Mouse (Mus musculus): Measurements from ENCODE around the gene Pir. TPM values are rescaled to one million over a fixed set of nuclear protein-coding genes. Genes with fewer than 3 reads are reported as not detected.

Gene Pir
- polyA plus RNA-seq, 1 experiment from 2014 or later, result 12.9 TPM

GRCm38 (mm10) chrX:164264861-164265260 lies 4.3 kb upstream of the Pir start:
- ATAC-seq (ENCODE audit: low read depth) (no peak), DNase-seq (ENCODE audit: low spot score) (no peak)
- Histone ChIP-seq H3K27ac (replicated peaks; ENCODE audit: low read depth, low read length) (no peak overlapping the region), H3K4me1 (ENCODE audit: control insufficient read depth, insufficient read depth, low read length) (no peaks in the 10 kb centered on the region), H3K9me3 (ENCODE audit: control insufficient read depth, low read length) (no peaks in the 10 kb centered on the region), H3K27me3 (replicated peaks; ENCODE audit: control insufficient read depth, insufficient read depth, low read length) (no peaks in the 10 kb centered on the region), H3K4me2 (ENCODE audit: low read depth, low read length) (no peak overlapping the region), H3K36me3 (ENCODE audit: control insufficient read depth, insufficient read depth, low read length) (no peaks in the 10 kb centered on the region), H3K9ac (ENCODE audit: low read depth, low read length) (no peak overlapping the region), H3K4me3 (ENCODE audit: low read depth, low read length) (no peak overlapping the region)
- 48% methylated on average over 1 of the region's 1 CpGs for WGBS

GRCm38 (mm10) chrX:164270603-164271002 lies 1.4 kb downstream of the Pir start:
- Histone ChIP-seq H3K27ac (replicated peaks; ENCODE audit: low read depth, low read length) (no peak overlapping the region), H3K4me2 (ENCODE audit: low read depth, low read length) (no peak overlapping the region), H3K9ac (ENCODE audit: low read depth, low read length) (no peak overlapping the region), H3K9me3 (ENCODE audit: control insufficient read depth, low read length) (no peaks in the 10 kb centered on the region), H3K27me3 (replicated peaks; ENCODE audit: control insufficient read depth, insufficient read depth, low read length) (0 out of 2 replicates have a peak, but pooled peaks cover 3% of the 10 kb centered on the region), H3K4me1 (ENCODE audit: control insufficient read depth, insufficient read depth, low read length) (no peaks in the 10 kb centered on the region), H3K36me3 (ENCODE audit: control insufficient read depth, insufficient read depth, low read length) (no peaks in the 10 kb centered on the region), H3K4me3 (ENCODE audit: low read depth, low read length) (no peak overlapping the region)
- 88% methylated on average over 3 of the region's 3 CpGs for WGBS
- ATAC-seq (ENCODE audit: low read depth) (no peak), DNase-seq (ENCODE audit: low spot score) (no peak)

GRCm38 (mm10) chrX:164275536-164275935 lies 6.4 kb downstream of the Pir start:
- 71% methylated on average over 3 of the region's 3 CpGs for WGBS
- Histone ChIP-seq H3K27me3 (replicated peaks; ENCODE audit: control insufficient read depth, insufficient read depth, low read length) (0 out of 2 replicates have a peak, but pooled peaks cover 2% of the 10 kb centered on the region), H3K4me2 (ENCODE audit: low read depth, low read length) (no peak overlapping the region), H3K4me1 (ENCODE audit: control insufficient read depth, insufficient read depth, low read length) (no peaks in the 10 kb centered on the region), H3K36me3 (ENCODE audit: control insufficient read depth, insufficient read depth, low read length) (no peaks in the 10 kb centered on the region), H3K4me3 (ENCODE audit: low read depth, low read length) (no peak overlapping the region), H3K27ac (replicated peaks; ENCODE audit: low read depth, low read length) (no peak overlapping the region), H3K9ac (ENCODE audit: low read depth, low read length) (no peak overlapping the region), H3K9me3 (ENCODE audit: control insufficient read depth, low read length) (no peaks in the 10 kb centered on the region)
- ATAC-seq (ENCODE audit: low read depth), result no peak
- DNase-seq (ENCODE audit: low spot score), result no peak

- Histone ChIP-seq H3K4me3 (ENCODE audit: low read depth, low read length) (no peak overlapping the region), H3K36me3 (ENCODE audit: control insufficient read depth, insufficient read depth, low read length) (no peaks in the 10 kb centered on the region), H3K27me3 (replicated peaks; ENCODE audit: control insufficient read depth, insufficient read depth, low read length) (0 out of 2 replicates have a peak, but pooled peaks cover 3% of the 10 kb centered on the region), H3K9me3 (ENCODE audit: control insufficient read depth, low read length) (no peaks in the 10 kb centered on the region), H3K27ac (replicated peaks; ENCODE audit: low read depth, low read length) (no peak overlapping the region), H3K4me1 (ENCODE audit: control insufficient read depth, insufficient read depth, low read length) (no peaks in the 10 kb centered on the region), H3K9ac (ENCODE audit: low read depth, low read length) (no peak overlapping the region), H3K4me2 (ENCODE audit: low read depth, low read length) (no peak overlapping the region)
- DNase-seq (ENCODE audit: low spot score), result no peak
- 59% methylated on average over 7 of the region's 7 CpGs for WGBS
- ATAC-seq (ENCODE audit: low read depth), result no peak
These were observed 11.9 kb downstream of the Pir start for GRCm38 (mm10) chrX:164280918-164281647.

- Histone ChIP-seq H3K27me3 (replicated peaks; ENCODE audit: control insufficient read depth, insufficient read depth, low read length) (0 out of 2 replicates have a peak, but pooled peaks cover 9% of the 10 kb centered on the region), H3K9ac (ENCODE audit: low read depth, low read length) (no peak overlapping the region), H3K9me3 (ENCODE audit: control insufficient read depth, low read length) (no peaks in the 10 kb centered on the region), H3K4me1 (ENCODE audit: control insufficient read depth, insufficient read depth, low read length) (no peaks in the 10 kb centered on the region), H3K4me3 (ENCODE audit: low read depth, low read length) (no peak overlapping the region), H3K36me3 (ENCODE audit: control insufficient read depth, insufficient read depth, low read length) (no peaks in the 10 kb centered on the region), H3K4me2 (ENCODE audit: low read depth, low read length) (no peak overlapping the region), H3K27ac (replicated peaks; ENCODE audit: low read depth, low read length) (no peak overlapping the region)
- WGBS, result 78% methylated on average over 4 of the region's 4 CpGs
- DNase-seq (ENCODE audit: low spot score), result peak; percentile 48
- no peak for ATAC-seq (ENCODE audit: low read depth)
These were observed 14.6 kb downstream of the Pir start for GRCm38 (mm10) chrX:164283808-164284207.

- H3K27ac ChIP-seq (replicated peaks; ENCODE audit: low read depth, low read length), result no peak overlapping the region
- H3K36me3 ChIP-seq (ENCODE audit: control insufficient read depth, insufficient read depth, low read length), result no peaks in the 10 kb centered on the region
- DNase-seq (ENCODE audit: low spot score), result peak; percentile 18
- no peak overlapping the region for H3K4me3 ChIP-seq (ENCODE audit: low read depth, low read length)
- no peak for ATAC-seq (ENCODE audit: low read depth)
- WGBS, result 58% methylated on average over 3 of the region's 3 CpGs
- H3K4me1 ChIP-seq (ENCODE audit: control insufficient read depth, insufficient read depth, low read length), result no peaks in the 10 kb centered on the region
- H3K27me3 ChIP-seq (replicated peaks; ENCODE audit: control insufficient read depth, insufficient read depth, low read length), result 0 out of 2 replicates have a peak, but pooled peaks cover 7% of the 10 kb centered on the region
- H3K9me3 ChIP-seq (ENCODE audit: control insufficient read depth, low read length), result no peaks in the 10 kb centered on the region
- H3K9ac ChIP-seq (ENCODE audit: low read depth, low read length), result no peak overlapping the region
- no peak overlapping the region for H3K4me2 ChIP-seq (ENCODE audit: low read depth, low read length)
These were observed 17.9 kb downstream of the Pir start for GRCm38 (mm10) chrX:164287077-164287476.

- peak; percentile 86 for DNase-seq (ENCODE audit: low spot score)
- Histone ChIP-seq H3K9me3 (ENCODE audit: control insufficient read depth, low read length) (no peaks in the 10 kb centered on the region), H3K27ac (replicated peaks; ENCODE audit: low read depth, low read length) (no peak overlapping the region), H3K9ac (ENCODE audit: low read depth, low read length) (no peak overlapping the region), H3K4me3 (ENCODE audit: low read depth, low read length) (no peak overlapping the region), H3K4me2 (ENCODE audit: low read depth, low read length) (no peak overlapping the region), H3K36me3 (ENCODE audit: control insufficient read depth, insufficient read depth, low read length) (no peaks in the 10 kb centered on the region), H3K27me3 (replicated peaks; ENCODE audit: control insufficient read depth, insufficient read depth, low read length) (peaks cover 7% of the 10 kb centered on the region; the same call in 1 of the 2 replicates), H3K4me1 (ENCODE audit: control insufficient read depth, insufficient read depth, low read length) (no peaks in the 10 kb centered on the region)
- ATAC-seq (ENCODE audit: low read depth), result no peak
- WGBS, result 24% methylated on average over 5 of the region's 5 CpGs
These were observed 22.0 kb downstream of the Pir start for GRCm38 (mm10) chrX:164291147-164291546.

GRCm38 (mm10) chrX:164306250-164306649 lies 37.1 kb downstream of the Pir start:
- DNase-seq (ENCODE audit: low spot score) (no peak), ATAC-seq (ENCODE audit: low read depth) (no peak)
- Histone ChIP-seq H3K36me3 (ENCODE audit: control insufficient read depth, insufficient read depth, low read length) (no peaks in the 10 kb centered on the region), H3K9me3 (ENCODE audit: control insufficient read depth, low read length) (no peaks in the 10 kb centered on the region), H3K4me1 (ENCODE audit: control insufficient read depth, insufficient read depth, low read length) (no peaks in the 10 kb centered on the region), H3K9ac (ENCODE audit: low read depth, low read length) (no peak overlapping the region), H3K4me3 (ENCODE audit: low read depth, low read length) (no peak overlapping the region), H3K27ac (replicated peaks; ENCODE audit: low read depth, low read length) (no peak overlapping the region), H3K27me3 (replicated peaks; ENCODE audit: control insufficient read depth, insufficient read depth, low read length) (peaks cover 10% of the 10 kb centered on the region), H3K4me2 (ENCODE audit: low read depth, low read length) (no peak overlapping the region)
- 66% methylated on average over 2 of the region's 2 CpGs for WGBS

GRCm38 (mm10) chrX:164313876-164314275 lies 44.7 kb downstream of the Pir start:
- no peaks in the 10 kb centered on the region for H3K36me3 ChIP-seq (ENCODE audit: control insufficient read depth, insufficient read depth, low read length)
- no peak overlapping the region for H3K4me3 ChIP-seq (ENCODE audit: low read depth, low read length)
- no peaks in the 10 kb centered on the region for H3K4me1 ChIP-seq (ENCODE audit: control insufficient read depth, insufficient read depth, low read length)
- H3K9me3 ChIP-seq (ENCODE audit: control insufficient read depth, low read length), result no peaks in the 10 kb centered on the region
- ATAC-seq (ENCODE audit: low read depth), result no peak
- H3K27me3 ChIP-seq (replicated peaks; ENCODE audit: control insufficient read depth, insufficient read depth, low read length), result no peaks in the 10 kb centered on the region; the same call in 1 of the 2 replicates
- WGBS, result 54% methylated on average over 1 of the region's 1 CpGs
- peak; percentile 74 for DNase-seq (ENCODE audit: low spot score)
- no peak overlapping the region for H3K27ac ChIP-seq (replicated peaks; ENCODE audit: low read depth, low read length)
- H3K4me2 ChIP-seq (ENCODE audit: low read depth, low read length), result no peak overlapping the region
- no peak overlapping the region for H3K9ac ChIP-seq (ENCODE audit: low read depth, low read length)
